Mouse (Mus musculus) heart, embryonic 15.5 days (tissue): Measurements from ENCODE around the gene Nab2. TPM values are rescaled to one million over a fixed set of nuclear protein-coding genes. Genes with fewer than 3 reads are reported as not detected.

Experiments
- ATAC-seq: fragments of 200-750 bp; cut with Nextera tagmentation; replicated peaks from 2 replicates; pipeline ENCODE4 v1.8.0; 2017; ENCODE audit warnings: low read depth, moderate TSS enrichment; ENCODE audit not compliant: insufficient number of reproducible peaks, insufficient read depth, low FRiP score
- H3K27ac ChIP-seq: fragments of 300-500 bp; sonication (generic); 2 replicates; pipeline ENCODE4 v1.5.1; 2015; ENCODE audit warnings: mild to moderate bottlenecking, inconsistent platforms
- H3K27me3 ChIP-seq: fragments of 300-500 bp; sonication (generic); 2 replicates; pipeline ENCODE4 v1.6.1; 2015; ENCODE audit warnings: inconsistent platforms
- H3K36me3 ChIP-seq: fragments of 300-500 bp; sonication (generic); 2 replicates; pipeline ENCODE4 v1.6.1; 2015; ENCODE audit warnings: mild to moderate bottlenecking, inconsistent platforms
- H3K4me1 ChIP-seq: fragments of 300-500 bp; sonication (generic); replicated peaks from 2 replicates; pipeline ENCODE4 v1.6.1; 2015; ENCODE audit warnings: inconsistent platforms
- H3K4me2 ChIP-seq: fragments of 300-500 bp; sonication (generic); 2 replicates; pipeline ENCODE4 v1.6.1; 2015; ENCODE audit warnings: inconsistent platforms, mild to moderate bottlenecking, moderate library complexity
- H3K4me3 ChIP-seq: fragments of 300-500 bp; sonication (generic); 2 replicates; pipeline ENCODE4 v1.5.1; 2015; ENCODE audit warnings: mild to moderate bottlenecking, inconsistent platforms
- H3K9ac ChIP-seq: fragments of 300-500 bp; sonication (generic); 2 replicates; pipeline ENCODE4 v1.6.1; 2015; ENCODE audit warnings: mild to moderate bottlenecking, inconsistent platforms
- H3K9me3 ChIP-seq: fragments of 300-500 bp; sonication (generic); replicated peaks from 2 replicates; pipeline ENCODE4 v1.6.1; 2016; ENCODE audit warnings: inconsistent platforms
- WGBS: fragments of 180-500 bp; shearing (Covaris S2); methylation state at CpG from one replicate; pipeline ENCODE4 v1.1.7; 2015; ENCODE audit warnings: mixed read lengths; 5-methylcytosine and 5-hydroxymethylcytosine counted together
- polyA plus RNA-seq: library from polyadenylated mRNA; unstranded; fragments of >200 nt; fragmentation: Nextera tagmentation; extraction: Ambion mirVana; gene quantifications from 2 replicates; pipeline ENCODE4 v1.2.1, GENCODE M21; 2015

The Nab2 gene
- polyA plus RNA-seq, 1 experiment from 2014 or later = 10.9 TPM

DNA sequence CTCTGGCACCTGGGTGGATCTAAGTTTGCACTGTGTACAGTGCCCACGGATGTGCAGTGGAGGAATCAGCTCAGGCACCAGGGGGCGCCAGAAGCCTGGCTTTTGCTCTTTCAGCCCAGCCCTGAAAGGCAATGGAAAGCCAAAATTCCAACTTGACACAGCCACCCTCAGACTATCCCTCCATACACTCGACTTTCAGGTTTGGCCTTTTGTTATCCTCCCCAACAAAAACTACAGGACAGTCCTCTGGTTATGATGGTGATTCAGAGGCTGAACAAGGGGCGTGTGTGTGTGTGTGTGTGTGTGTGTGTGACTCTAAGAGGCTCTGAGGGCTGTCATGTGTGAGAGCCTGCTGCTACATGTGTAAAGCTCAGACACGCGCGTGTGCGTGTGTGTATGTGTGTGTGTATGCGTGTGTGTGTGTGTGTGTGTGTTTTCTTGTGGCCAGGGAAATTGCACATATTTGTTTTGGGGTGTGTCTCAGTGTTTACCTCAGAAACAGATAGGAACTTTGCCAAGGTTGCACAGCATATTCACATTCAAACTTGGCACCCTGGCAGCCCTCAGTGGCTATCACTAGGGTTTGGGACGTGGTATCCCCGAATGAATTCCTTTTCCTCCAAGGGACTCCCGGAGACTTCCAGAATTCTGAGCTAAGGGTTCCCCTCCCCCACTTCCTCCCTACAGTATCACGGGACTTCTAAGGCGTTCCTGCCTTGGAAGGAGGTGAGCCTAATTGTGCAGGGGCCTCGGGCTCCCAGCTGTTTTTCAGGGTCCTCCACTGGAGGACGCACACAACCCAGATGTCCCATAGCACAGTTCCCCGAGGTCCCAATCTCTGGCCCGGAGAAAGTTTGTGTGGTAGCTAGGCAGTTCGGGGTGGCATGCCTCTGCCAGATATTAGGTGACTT is 26.3 kb downstream of the Nab2 start:
- peak overlapping the region; percentile 96 for H3K27ac ChIP-seq
- H3K4me1 ChIP-seq = peaks cover 21% of the 10 kb centered on the region
- peak overlapping the region; percentile 72 for H3K4me3 ChIP-seq
- peak overlapping the region; percentile 89 for H3K4me2 ChIP-seq
- WGBS = 4% methylated on average over 19 of the region's 19 CpGs
- no peaks in the 10 kb centered on the region for H3K9me3 ChIP-seq
- ATAC-seq = peak; percentile 65
- no peaks in the 10 kb centered on the region for H3K27me3 ChIP-seq
- H3K9ac ChIP-seq = peak overlapping the region; percentile 77
- 0 out of 2 replicates have a peak, but pooled peaks cover 5% of the 10 kb centered on the region for H3K36me3 ChIP-seq

DNA sequence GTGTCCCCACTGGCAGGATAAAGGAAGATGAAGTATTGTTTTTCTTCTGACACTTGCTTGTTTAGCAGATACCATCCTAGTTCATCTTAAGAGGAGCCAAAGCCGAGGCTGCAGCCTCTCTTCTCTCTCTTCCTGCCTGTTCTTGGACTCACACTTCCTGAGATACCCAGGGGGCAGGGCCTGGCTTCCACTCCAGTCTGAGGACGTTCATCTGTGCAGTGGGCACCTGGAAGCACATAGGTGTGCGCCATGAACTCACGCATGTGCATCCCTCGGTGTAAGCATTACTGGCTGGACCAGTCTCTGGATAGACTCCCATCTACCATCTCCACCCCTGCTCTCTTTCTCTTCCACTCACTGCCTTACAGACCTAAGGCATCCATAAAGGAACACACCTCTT is 27.9 kb downstream of the Nab2 start:
- Histone ChIP-seq H3K27ac (no peak overlapping the region), H3K27me3 (no peaks in the 10 kb centered on the region), H3K4me2 (no peak overlapping the region), H3K36me3 (no peaks in the 10 kb centered on the region), H3K9ac (no peak overlapping the region), H3K9me3 (no peaks in the 10 kb centered on the region), H3K4me1 (peaks cover 22% of the 10 kb centered on the region), H3K4me3 (no peak overlapping the region)
- ATAC-seq = no peak
- WGBS = 55% methylated on average over 5 of the region's 5 CpGs

GRCm38 (mm10) chr10:127632668-127633271 is 35.6 kb downstream of the Nab2 start:
- Histone ChIP-seq H3K27me3 (no peaks in the 10 kb centered on the region), H3K27ac (no peak overlapping the region), H3K4me1 (peaks cover 2% of the 10 kb centered on the region; the same call in 1 of the 2 replicates), H3K9ac (no peak overlapping the region), H3K36me3 (no peaks in the 10 kb centered on the region), H3K9me3 (no peaks in the 10 kb centered on the region), H3K4me3 (no peak overlapping the region), H3K4me2 (no peak overlapping the region)
- no peak for ATAC-seq
- WGBS = 46% methylated on average over 7 of the region's 7 CpGs

DNA sequence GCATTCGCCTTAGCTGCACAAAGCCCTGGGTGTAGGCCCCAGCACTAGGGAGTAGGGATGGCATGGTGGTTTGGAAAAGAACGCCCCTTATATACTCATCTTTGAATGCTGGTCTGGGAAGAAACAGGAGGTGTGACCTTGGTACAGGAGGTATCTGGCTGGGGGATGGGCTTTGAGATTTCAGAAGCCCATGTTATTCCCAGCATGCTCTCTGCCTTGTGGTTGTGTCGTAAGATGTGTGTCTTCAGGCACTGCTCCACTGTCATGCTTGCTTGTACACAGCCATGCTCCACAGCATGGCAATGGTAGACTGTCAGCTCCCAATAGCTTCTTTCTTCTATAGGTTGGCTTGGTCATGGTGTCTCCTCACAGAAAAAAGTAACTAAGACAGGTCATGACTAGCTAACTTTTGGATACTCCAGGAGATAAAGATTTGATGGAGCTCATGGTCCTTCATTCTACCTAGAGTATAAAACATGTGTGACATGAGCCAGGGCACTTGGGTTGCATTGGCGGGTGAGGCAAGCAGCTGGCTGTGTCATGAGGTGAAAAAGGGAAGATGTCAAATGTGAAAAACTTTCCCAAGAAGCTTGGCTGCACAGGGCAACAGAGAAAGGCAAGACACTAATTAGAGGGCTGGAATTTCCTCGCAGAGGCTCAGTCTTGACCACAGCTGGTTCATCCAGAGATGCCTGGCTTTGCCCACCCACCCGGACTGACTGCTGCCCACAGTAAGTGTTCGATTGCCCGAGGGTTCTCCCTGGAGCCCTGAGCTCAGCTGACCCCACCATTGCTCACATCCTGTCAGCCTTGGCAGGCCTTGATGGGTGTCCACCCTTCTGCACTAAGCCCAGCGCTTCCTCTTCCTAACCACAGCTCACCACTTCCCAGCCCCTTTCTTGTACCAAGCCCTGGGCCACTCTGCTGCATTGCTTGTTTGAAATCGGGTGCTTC is 36.8 kb downstream of the Nab2 start:
- no peak overlapping the region for H3K9ac ChIP-seq
- WGBS = 76% methylated on average over 10 of the region's 10 CpGs
- no peaks in the 10 kb centered on the region for H3K27me3 ChIP-seq
- H3K4me3 ChIP-seq = no peak overlapping the region
- no peak overlapping the region for H3K27ac ChIP-seq
- H3K4me1 ChIP-seq = no peaks in the 10 kb centered on the region
- no peaks in the 10 kb centered on the region for H3K36me3 ChIP-seq
- no peak overlapping the region for H3K4me2 ChIP-seq
- ATAC-seq = no peak
- H3K9me3 ChIP-seq = no peaks in the 10 kb centered on the region

DNA sequence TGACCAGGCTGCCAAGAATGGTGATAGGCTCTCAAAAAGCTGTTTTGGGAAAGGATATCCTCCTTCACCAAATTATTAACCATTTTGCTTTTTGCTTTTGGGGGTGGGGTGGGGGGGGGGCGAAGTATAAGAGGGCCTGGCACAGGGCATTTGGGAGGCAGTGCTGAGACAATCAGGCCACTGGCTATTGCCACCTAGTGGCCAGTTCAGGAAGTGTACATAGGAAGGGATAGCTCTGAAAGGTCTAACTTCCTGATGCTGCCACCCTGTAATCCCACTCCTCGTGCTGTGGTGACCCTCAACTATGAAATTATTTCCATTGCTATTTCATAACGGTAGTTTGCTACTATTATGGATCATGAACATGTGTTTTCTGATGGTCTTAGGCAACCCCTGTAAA is 41.9 kb downstream of the Nab2 start:
- Histone ChIP-seq H3K36me3 (no peaks in the 10 kb centered on the region), H3K4me1 (peaks cover 6% of the 10 kb centered on the region; the same call in 1 of the 2 replicates), H3K4me2 (no peak overlapping the region), H3K27ac (no peak overlapping the region), H3K4me3 (no peak overlapping the region), H3K27me3 (no peaks in the 10 kb centered on the region), H3K9ac (no peak overlapping the region), H3K9me3 (no peaks in the 10 kb centered on the region)
- no peak for ATAC-seq
- WGBS = 93% methylated on average over 3 of the region's 3 CpGs

GRCm38 (mm10) chr10:127623439-127624216 is 44.7 kb downstream of the Nab2 start:
- no peak for ATAC-seq

GRCm38 (mm10) chr10:127622661-127623060 is 45.7 kb downstream of the Nab2 start:
- peak overlapping the region; percentile 92; the same call in 1 of the 2 replicates for H3K27ac ChIP-seq
- no peak for ATAC-seq
- peak overlapping the region; percentile 89; the same call in 1 of the 2 replicates for H3K4me2 ChIP-seq
- no peaks in the 10 kb centered on the region for H3K36me3 ChIP-seq
- no peaks in the 10 kb centered on the region for H3K9me3 ChIP-seq
- H3K9ac ChIP-seq = no peak overlapping the region
- 69% methylated on average over 4 of the region's 4 CpGs for WGBS
- peaks cover 33% of the 10 kb centered on the region for H3K4me1 ChIP-seq
- H3K4me3 ChIP-seq = no peak overlapping the region
- H3K27me3 ChIP-seq = peaks cover 2% of the 10 kb centered on the region; the same call in 1 of the 2 replicates

More at GRCm38 (mm10) chr10:127623439-127624216, 44.7 kb downstream of the Nab2 start:
- 89% methylated on average over 6 of the region's 6 CpGs for WGBS
- no peaks in the 10 kb centered on the region for H3K36me3 ChIP-seq
- no peak overlapping the region for H3K4me3 ChIP-seq
- peaks cover 2% of the 10 kb centered on the region; the same call in 1 of the 2 replicates for H3K27me3 ChIP-seq
- H3K27ac ChIP-seq = no peak overlapping the region
- peaks cover 26% of the 10 kb centered on the region for H3K4me1 ChIP-seq
- no peaks in the 10 kb centered on the region for H3K9me3 ChIP-seq
- H3K9ac ChIP-seq = no peak overlapping the region
- H3K4me2 ChIP-seq = no peak overlapping the region

DNA sequence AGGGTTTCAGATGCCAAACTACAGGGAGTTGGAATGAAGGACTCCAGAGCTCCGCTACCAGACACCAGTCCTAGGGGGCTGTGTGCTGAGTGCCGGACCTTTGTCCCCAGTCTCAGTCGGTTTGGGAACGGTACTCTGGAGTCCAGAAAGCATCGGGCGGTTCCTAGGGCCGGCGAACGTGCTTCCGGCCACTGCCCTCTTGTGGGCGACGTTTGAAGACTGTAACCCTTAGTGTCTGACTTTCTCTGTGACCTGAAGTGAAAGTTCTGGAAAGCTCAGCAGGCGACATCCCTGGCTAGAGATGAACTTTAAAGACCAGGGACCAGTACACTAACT is 46.3 kb downstream of the Nab2 start:
- Histone ChIP-seq H3K9ac (peak overlapping the region; percentile 69), H3K36me3 (no peaks in the 10 kb centered on the region), H3K27me3 (peaks cover 2% of the 10 kb centered on the region; the same call in 1 of the 2 replicates), H3K4me2 (peak overlapping the region; percentile 89), H3K27ac (peak overlapping the region; percentile 92), H3K4me3 (peak overlapping the region; percentile 62), H3K4me1 (peaks cover 40% of the 10 kb centered on the region), H3K9me3 (no peaks in the 10 kb centered on the region)
- 2% methylated on average over 13 of the region's 13 CpGs for WGBS
- peak; percentile 37; the same call in 1 of the 2 replicates for ATAC-seq

DNA sequence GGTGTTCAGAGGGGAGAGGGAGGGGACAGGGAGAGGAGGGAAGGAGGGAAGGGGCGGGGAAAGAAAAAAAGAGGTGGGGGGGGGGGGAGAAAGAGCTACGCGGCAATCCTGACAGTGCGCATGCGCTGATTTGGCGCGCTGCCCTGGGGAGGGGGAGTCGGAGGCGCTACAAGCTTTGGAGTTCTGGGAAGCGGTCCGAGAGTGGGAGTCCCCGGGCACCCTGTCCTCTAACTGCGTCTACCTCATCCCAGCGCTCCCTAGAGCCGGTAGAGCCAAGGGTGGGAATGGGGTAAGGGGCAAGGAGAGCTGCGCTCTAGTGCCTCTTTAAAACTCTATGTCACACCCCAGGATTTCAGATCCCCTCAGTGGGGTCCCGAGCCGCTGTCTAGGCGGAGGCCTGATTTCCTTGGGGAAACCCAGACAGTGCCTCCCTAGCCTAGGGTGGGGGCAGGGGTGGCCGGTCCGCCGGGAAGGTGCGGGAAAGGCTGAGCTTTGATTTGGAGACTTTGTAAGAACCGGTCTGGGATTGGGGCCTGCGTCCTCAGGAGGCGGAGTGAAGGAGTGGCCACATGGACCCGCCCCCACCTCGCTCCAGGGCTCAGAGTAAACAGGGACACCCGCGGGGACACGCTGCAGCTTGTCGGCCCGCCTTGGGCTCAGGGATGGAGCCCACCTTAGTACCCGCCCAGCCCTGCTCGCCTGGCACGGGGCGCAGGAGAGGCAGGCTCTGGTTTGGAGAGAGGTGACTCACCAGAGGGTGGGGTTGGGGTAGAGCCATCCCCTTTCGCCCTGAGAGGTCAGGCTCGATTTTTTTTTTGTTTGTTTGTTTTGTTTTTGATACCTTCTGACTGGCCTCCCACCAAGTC is 46.9 kb downstream of the Nab2 start:
- peak; percentile 87 for ATAC-seq
- peaks cover 2% of the 10 kb centered on the region; the same call in 1 of the 2 replicates for H3K27me3 ChIP-seq
- H3K36me3 ChIP-seq = no peaks in the 10 kb centered on the region
- H3K4me3 ChIP-seq = peak overlapping the region; percentile 62
- H3K9ac ChIP-seq = peak overlapping the region; percentile 69
- peaks cover 45% of the 10 kb centered on the region for H3K4me1 ChIP-seq
- under 1% methylated on average over 36 of the region's 39 CpGs for WGBS
- peak overlapping the region; percentile 89 for H3K4me2 ChIP-seq
- H3K27ac ChIP-seq = peak overlapping the region; percentile 92
- no peaks in the 10 kb centered on the region for H3K9me3 ChIP-seq
